Mouse (Mus musculus) CH12.LX (cell line): ENCODE results near the gene Ank3. TPM values are rescaled to one million over a fixed set of nuclear protein-coding genes. Genes with fewer than 3 reads are reported as not detected.

Experiments used
- DNase-seq: peaks from one replicate; pipeline ENCODE4 v3.0.0-alpha.2; 2013; ENCODE audit errors: extremely low read depth
- H3K27ac ChIP-seq: 2 replicates; pipeline ENCODE4 v1.5.1; 2012; ENCODE audit warnings: low read depth, mild to moderate bottlenecking, control low read depth, moderate library complexity; ENCODE audit not compliant: insufficient read depth
- H3K27me3 ChIP-seq: replicated peaks from 2 replicates; pipeline ENCODE3; 2012; ENCODE audit warnings: inconsistent platforms
- H3K36me3 ChIP-seq, 2 experiments: replicated peaks in 1 of 2; 2 replicates each; pipeline versions ENCODE3 to v1.6.1; 2012; ENCODE audit warnings: inconsistent platforms in 1 of 2, low read length in 1 of 2, mild to moderate bottlenecking in 1 of 2, mixed read lengths in 1 of 2, moderate library complexity in 1 of 2; ENCODE audit not compliant: control insufficient read depth in 1 of 2, insufficient read depth in 1 of 2
- H3K4me1 ChIP-seq, 2 experiments: 2 replicates each; pipeline ENCODE4 v1.6.1; 2012; ENCODE audit warnings: inconsistent platforms in 1 of 2, moderate library complexity in 1 of 2; ENCODE audit not compliant: insufficient read depth in 2 of 2, control insufficient read depth in 1 of 2
- H3K4me2 ChIP-seq: 2 replicates; pipeline ENCODE4 v1.6.1; 2012; ENCODE audit warnings: low read depth, mild to moderate bottlenecking, control low read depth; ENCODE audit not compliant: poor library complexity, insufficient read depth, severe bottlenecking
- H3K4me3 ChIP-seq, 3 experiments: fragments of 150-350 bp in 1 of 3; sonication (generic) in 1 of 3; replicated peaks in 1 of 3; 2 replicates each; pipeline versions ENCODE3 to v1.5.1; 2011 to 2012; ENCODE audit warnings: low read depth in 2 of 3, low read length in 2 of 3, mild to moderate bottlenecking in 2 of 3, moderate library complexity in 2 of 3, control low read depth in 1 of 3, improper control_type of control experiment in 1 of 3, inconsistent platforms in 1 of 3, mixed read lengths in 1 of 3; ENCODE audit not compliant: poor library complexity in 1 of 3
- H3K79me2 ChIP-seq: replicated peaks from 2 replicates; pipeline ENCODE4 v1.6.1; 2012; ENCODE audit warnings: mild to moderate bottlenecking, moderate library complexity; ENCODE audit not compliant: control insufficient read depth, poor library complexity, insufficient read depth, severe bottlenecking; ENCODE audit errors: extremely low read depth
- H3K9ac ChIP-seq: 2 replicates; pipeline ENCODE4 v1.6.1; 2012; ENCODE audit warnings: low read depth, mild to moderate bottlenecking, control low read depth, moderate library complexity; ENCODE audit not compliant: insufficient read depth
- H3K9me3 ChIP-seq: replicated peaks from 2 replicates; pipeline ENCODE3; 2012; ENCODE audit warnings: low read length, inconsistent platforms, mixed read lengths
- CHD2 ChIP-seq: IDR thresholded peaks from 2 replicates; pipeline ENCODE4 v1.6.1; 2011; ENCODE audit warnings: low read length, improper control_type of control experiment
- ELF1 ChIP-seq: IDR thresholded peaks from 2 replicates; pipeline ENCODE4 v1.6.1; 2014; ENCODE audit warnings: low read depth, mild to moderate bottlenecking, inconsistent platforms, low read length, improper control_type of control experiment
- EP300 ChIP-seq: IDR thresholded peaks from 2 replicates; pipeline ENCODE4 v1.6.1; 2011; ENCODE audit warnings: low read length, improper control_type of control experiment
- GABPA ChIP-seq: IDR thresholded peaks from 2 replicates; pipeline ENCODE4 v1.6.1; 2012; ENCODE audit warnings: low read depth, low read length, improper control_type of control experiment, inconsistent platforms; ENCODE audit not compliant: insufficient replicate concordance
- IRF4 ChIP-seq: IDR thresholded peaks from 2 replicates; pipeline ENCODE4 v1.6.1; 2014; ENCODE audit warnings: low read depth, mild to moderate bottlenecking, inconsistent platforms, low read length, improper control_type of control experiment
- JUN ChIP-seq: IDR thresholded peaks from 2 replicates; pipeline ENCODE4 v1.6.1; 2011; ENCODE audit warnings: low read depth, mild to moderate bottlenecking, low read length, improper control_type of control experiment, moderate library complexity; ENCODE audit not compliant: insufficient read depth
- JUND ChIP-seq: conservative IDR thresholded peaks from 2 replicates; pipeline ENCODE4 v1.6.1; 2011; ENCODE audit warnings: low read depth, low read length, improper control_type of control experiment
- KAT2A ChIP-seq: IDR thresholded peaks from 2 replicates; pipeline ENCODE4 v1.6.1; 2012; ENCODE audit warnings: low read length, improper control_type of control experiment, inconsistent platforms; ENCODE audit not compliant: insufficient replicate concordance
- MAFK ChIP-seq: IDR thresholded peaks from 2 replicates; pipeline ENCODE4 v1.6.1; 2011; ENCODE audit warnings: low read length, improper control_type of control experiment; ENCODE audit not compliant: insufficient replicate concordance
- MAX ChIP-seq: IDR thresholded peaks from 2 replicates; pipeline ENCODE4 v1.6.1; 2011; ENCODE audit warnings: low read length, improper control_type of control experiment
- MAZ ChIP-seq: IDR thresholded peaks from 2 replicates; pipeline ENCODE4 v1.6.1; 2012; ENCODE audit warnings: low read depth, mild to moderate bottlenecking, inconsistent platforms, low read length, improper control_type of control experiment, moderate library complexity
- MEF2A ChIP-seq: IDR thresholded peaks from 2 replicates; pipeline ENCODE4 v1.6.1; 2014; ENCODE audit warnings: low read depth, mild to moderate bottlenecking, inconsistent platforms, low read length, improper control_type of control experiment, borderline replicate concordance
- NELFE ChIP-seq: IDR thresholded peaks from 2 replicates; pipeline ENCODE4 v1.6.1; 2011; ENCODE audit warnings: low read depth, low read length, improper control_type of control experiment
- NRF1 ChIP-seq: IDR thresholded peaks from 2 replicates; pipeline ENCODE4 v1.6.1; 2014; ENCODE audit warnings: low read depth, mild to moderate bottlenecking, inconsistent platforms, low read length, improper control_type of control experiment, moderate library complexity
- RAD21 ChIP-seq: IDR thresholded peaks from 2 replicates; pipeline ENCODE4 v1.6.1; 2011; ENCODE audit warnings: low read depth, mild to moderate bottlenecking, low read length, improper control_type of control experiment, moderate library complexity
- RCOR1 ChIP-seq: conservative IDR thresholded peaks from 2 replicates; pipeline ENCODE4 v1.6.1; 2012; ENCODE audit warnings: low read depth, mild to moderate bottlenecking, inconsistent platforms, low read length, improper control_type of control experiment
- SMC3 ChIP-seq: IDR thresholded peaks from 2 replicates; pipeline ENCODE4 v1.6.1; 2011; ENCODE audit warnings: low read depth, low read length, improper control_type of control experiment
- TBP ChIP-seq: conservative IDR thresholded peaks from 2 replicates; pipeline ENCODE4 v1.6.1; 2011; ENCODE audit warnings: low read depth, low read length, improper control_type of control experiment
- USF1 ChIP-seq: IDR thresholded peaks from 2 replicates; pipeline ENCODE4 v1.6.1; 2014; ENCODE audit warnings: low read depth, mild to moderate bottlenecking, inconsistent platforms, low read length, improper control_type of control experiment
- USF2 ChIP-seq: conservative IDR thresholded peaks from 2 replicates; pipeline ENCODE4 v1.6.1; 2011; ENCODE audit warnings: low read depth, low read length, improper control_type of control experiment
- ZC3H11A ChIP-seq: IDR thresholded peaks from 2 replicates; pipeline ENCODE4 v1.6.1; 2012; ENCODE audit warnings: low read depth, mild to moderate bottlenecking, inconsistent platforms, low read length, improper control_type of control experiment
- ZKSCAN1 ChIP-seq: IDR thresholded peaks from 2 replicates; pipeline ENCODE4 v1.6.1; 2012; ENCODE audit warnings: low read depth, inconsistent platforms, low read length, improper control_type of control experiment, borderline replicate concordance
- ZMIZ1 ChIP-seq: IDR thresholded peaks from 2 replicates; pipeline ENCODE4 v1.6.1; 2012; ENCODE audit warnings: low read depth, mild to moderate bottlenecking, inconsistent platforms, low read length, improper control_type of control experiment
- dilution Hi-C: fragments of 300-500 bp; cut with MboI; formaldehyde crosslinking; loops from 2 replicates; pipeline ENCODE4 v1.14.3; 2020; ENCODE audit warnings: low sequenced_read_pairs; ENCODE audit not compliant: extremely low pct_unique_long_range_greater_than_20kb, extremely low pct_ligation_motif_present
- in situ Hi-C: fragments of 300-500 bp; cut with MboI; formaldehyde crosslinking; loops from 3 replicates; pipeline ENCODE4 v1.14.3; 2019; ENCODE audit warnings: low sequenced_read_pairs, low pct_ligation_motif_present, low pct_unique_long_range_greater_than_20kb, mixed read lengths
- polyA plus RNA-seq: library from polyadenylated mRNA; unstranded; fragments of >175 nt; gene quantifications from 2 replicates; pipeline ENCODE4 v1.2.1, GENCODE M21; 2012; ENCODE audit warnings: low read depth; ENCODE audit not compliant: insufficient read length
- total RNA-seq, 2 experiments: library from RNA; depleted of rRNA; stranded (reverse); fragments of 300-350 nt in 1 of 2; fragments of >200 nt in 1 of 2; gene quantifications; 2 replicates each; pipeline ENCODE4 v1.2.3; 2012 to 2014

Gene Ank3
- total and polyA plus RNA-seq, 3 experiments = 4.7 to 8.3 (median 6.2) TPM

DNA sequence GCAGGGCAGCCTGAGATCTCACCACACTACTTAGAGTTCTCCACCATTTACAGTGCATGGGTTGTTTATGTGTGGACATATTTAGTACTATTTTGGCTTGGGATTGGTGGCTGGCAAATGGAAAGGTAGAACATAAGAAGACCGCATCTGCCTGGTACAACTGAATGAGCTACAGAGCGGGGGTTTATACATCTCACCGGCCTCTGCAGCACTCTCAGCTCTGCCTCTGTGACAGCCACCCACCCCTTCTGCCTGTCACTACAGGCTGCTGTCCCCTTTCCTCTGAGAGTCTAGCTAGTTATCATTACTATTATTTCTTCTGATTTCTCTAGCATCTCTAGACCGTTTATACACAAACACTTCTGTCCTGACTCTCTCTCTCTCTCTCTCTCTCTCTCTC, 325.6 kb downstream of the Ank3 start:
- TF ChIP-seq RAD21 = no peak
- TF ChIP-seq JUN = no peak
- TF ChIP-seq RCOR1 = no peak
- no peak for TF ChIP-seq NELFE
- TF ChIP-seq MEF2A = no peak
- no peak for TF ChIP-seq ELF1
- no peak for TF ChIP-seq TBP
- TF ChIP-seq USF1 = no peak
- TF ChIP-seq ZKSCAN1 = no peak
- TF ChIP-seq MAFK = no peak
- DNase-seq = no peak
- no peaks in the 10 kb centered on the region; a peak in 1 of 4 replicates for H3K4me1 ChIP-seq
- no peaks in the 10 kb centered on the region for H3K36me3 ChIP-seq
- H3K79me2 ChIP-seq = no peaks in the 10 kb centered on the region
- no peak overlapping the region for H3K9ac ChIP-seq
- no peaks in the 10 kb centered on the region for H3K9me3 ChIP-seq
- no peak overlapping the region for H3K27ac ChIP-seq
- dilution Hi-C loops = no loop called here
- H3K4me3 ChIP-seq = no peak overlapping the region
- no peaks in the 10 kb centered on the region for H3K27me3 ChIP-seq
- in situ Hi-C loops = no loop called here
- no peak overlapping the region for H3K4me2 ChIP-seq

DNA sequence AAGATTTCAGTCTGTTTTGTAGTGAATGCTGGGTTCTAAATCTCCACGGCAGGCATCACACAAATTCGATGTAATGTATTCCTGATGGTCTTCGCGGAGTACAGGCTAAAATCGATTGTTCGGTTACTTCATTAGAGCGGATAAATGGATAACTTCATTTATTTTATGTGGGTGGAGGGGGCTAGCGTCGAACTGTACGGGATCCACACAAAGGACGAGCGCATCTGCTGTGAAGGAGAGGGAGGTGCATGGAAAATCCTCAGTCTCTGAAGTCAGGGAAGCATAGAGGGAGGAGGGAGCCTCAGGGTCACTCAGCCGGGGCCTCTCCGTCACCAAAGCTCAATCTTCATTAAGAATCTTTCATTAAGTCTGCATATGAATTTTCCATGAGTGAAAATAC, 326.5 kb downstream of the Ank3 start:
- dilution Hi-C loops = no loop called here

More for the DNA sequence above, 326.5 kb downstream of the Ank3 start:
- Histone ChIP-seq H3K9ac (no peak overlapping the region), H3K4me2 (no peak overlapping the region), H3K27ac (no peak overlapping the region), H3K4me1 (no peaks in the 10 kb centered on the region; a peak in 1 of 4 replicates), H3K4me3 (no peak overlapping the region), H3K79me2 (no peaks in the 10 kb centered on the region), H3K27me3 (no peaks in the 10 kb centered on the region), H3K9me3 (no peaks in the 10 kb centered on the region), H3K36me3 (no peaks in the 10 kb centered on the region)
- DNase-seq = no peak
- in situ Hi-C loops = no loop called here
- TF ChIP-seq IRF4 (no peak), USF2 (no peak), ZC3H11A (no peak), CHD2 (no peak), NRF1 (no peak), KAT2A (no peak), RAD21 (no peak), JUN (no peak), MAX (no peak), MAZ (no peak), SMC3 (no peak), GABPA (no peak), TBP (no peak), JUND (no peak), MAFK (no peak), EP300 (no peak), ZMIZ1 (no peak)
